Mouse (Mus musculus): ENCODE results near the gene Snapc1. TPM values are rescaled to one million over a fixed set of nuclear protein-coding genes. Genes with fewer than 3 reads are reported as not detected.
A peak's percentile ranks its signal among the peaks of the same experiment; 100 is the strongest.

Gene Snapc1
- polyA plus RNA-seq, 1 experiment from 2014 or later, result 9.1 TPM

- DNase-seq (ENCODE audit: low spot score), result no peak
Observed at GRCm38 (mm10) chr12:73939542-73939941, 24.7 kb upstream of the Snapc1 start.

DNA sequence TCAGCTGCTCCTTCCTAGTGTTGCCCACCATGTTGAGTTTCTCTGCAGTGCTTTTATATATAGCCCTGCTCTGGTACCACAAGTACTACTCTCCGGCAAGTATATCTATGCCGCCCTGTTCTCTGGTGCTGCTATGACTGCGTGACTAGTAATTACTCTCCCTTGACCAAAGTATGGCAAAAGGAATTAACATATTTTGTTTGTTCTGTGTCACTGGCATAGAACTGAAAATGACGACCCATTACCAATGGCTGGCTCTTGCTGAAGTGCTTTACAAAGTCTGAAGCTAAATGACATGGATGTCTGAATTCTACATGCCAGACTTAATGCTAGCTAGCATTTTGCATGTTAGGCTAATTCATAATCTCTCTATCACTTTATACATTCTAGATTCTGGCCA is 15.9 kb upstream of the Snapc1 start:
- Histone ChIP-seq H3K9me3 (ENCODE audit: low read length) (no peaks in the 10 kb centered on the region), H3K27me3 (replicated peaks; ENCODE audit: insufficient read depth, low read length) (no peaks in the 10 kb centered on the region), H3K4me1 (ENCODE audit: insufficient read depth, low read depth, low read length) (peaks cover 2% of the 10 kb centered on the region; the same call in 1 of the 2 replicates), H3K4me2 (replicated peaks; ENCODE audit: low read depth, low read length) (no peak overlapping the region), H3K27ac (ENCODE audit: low read length) (no peak overlapping the region), H3K4me3 (ENCODE audit: low read depth, low read length) (no peak overlapping the region), H3K36me3 (ENCODE audit: insufficient read depth, low read length) (peaks cover 12% of the 10 kb centered on the region), H3K9ac (replicated peaks; ENCODE audit: low read depth) (no peak overlapping the region)
- no peak for ATAC-seq
- no peak for TF ChIP-seq CTCF (IDR thresholded peaks at IDR 0.05)
- TF ChIP-seq EP300 (IDR thresholded peaks at IDR 0.05), result no peak
- no peak for DNase-seq (ENCODE audit: low spot score)
- 91% methylated on average over 4 of the region's 4 CpGs for WGBS

More at GRCm38 (mm10) chr12:73939542-73939941, 24.7 kb upstream of the Snapc1 start:
- no peak for ATAC-seq
- no peaks in the 10 kb centered on the region for H3K9me3 ChIP-seq (ENCODE audit: low read length)
- H3K27ac ChIP-seq (ENCODE audit: low read length), result no peak overlapping the region
- H3K9ac ChIP-seq (replicated peaks; ENCODE audit: low read depth), result no peak overlapping the region
- TF ChIP-seq EP300 (IDR thresholded peaks at IDR 0.05), result no peak
- TF ChIP-seq CTCF (IDR thresholded peaks at IDR 0.05), result no peak
- H3K36me3 ChIP-seq (ENCODE audit: insufficient read depth, low read length), result peaks cover 38% of the 10 kb centered on the region
- no peaks in the 10 kb centered on the region for H3K27me3 ChIP-seq (replicated peaks; ENCODE audit: insufficient read depth, low read length)
- no peak overlapping the region for H3K4me3 ChIP-seq (ENCODE audit: low read depth, low read length)
- no peaks in the 10 kb centered on the region for H3K4me1 ChIP-seq (ENCODE audit: insufficient read depth, low read depth, low read length)
- no peak overlapping the region for H3K4me2 ChIP-seq (replicated peaks; ENCODE audit: low read depth, low read length)
- WGBS, result 86% methylated on average over 6 of the region's 6 CpGs

- Histone ChIP-seq H3K9ac (replicated peaks; ENCODE audit: low read depth) (peak overlapping the region; percentile 29; the same call in 1 of the 2 replicates), H3K4me1 (ENCODE audit: insufficient read depth, low read depth, low read length) (peaks cover 2% of the 10 kb centered on the region; the same call in 1 of the 2 replicates), H3K27me3 (replicated peaks; ENCODE audit: insufficient read depth, low read length) (no peaks in the 10 kb centered on the region), H3K4me3 (ENCODE audit: low read depth, low read length) (peak overlapping the region; percentile 32), H3K27ac (ENCODE audit: low read length) (no peak overlapping the region), H3K4me2 (replicated peaks; ENCODE audit: low read depth, low read length) (peak overlapping the region; percentile 75), H3K9me3 (ENCODE audit: low read length) (no peaks in the 10 kb centered on the region), H3K36me3 (ENCODE audit: insufficient read depth, low read length) (peaks cover 3% of the 10 kb centered on the region; the same call in 1 of the 2 replicates)
- TF ChIP-seq CTCF (IDR thresholded peaks at IDR 0.05) (no peak), EP300 (IDR thresholded peaks at IDR 0.05) (no peak)
- ATAC-seq (peak; percentile 83), DNase-seq (ENCODE audit: low spot score) (peak; percentile 39)
- 8% methylated on average over 46 of the region's 46 CpGs for WGBS
Observed at GRCm38 (mm10) chr12:73949318-73950058, 14.8 kb upstream of the Snapc1 start.

- no peak for TF ChIP-seq EP300 (IDR thresholded peaks at IDR 0.05)
- no peak for TF ChIP-seq CTCF (IDR thresholded peaks at IDR 0.05)
- 10% methylated on average over 15 of the region's 15 CpGs for WGBS
- H3K9ac ChIP-seq (replicated peaks; ENCODE audit: low read depth), result 0 out of 2 replicates have a peak overlapping the region, but pooled peaks have one; percentile 23
Observed at GRCm38 (mm10) chr12:73952879-73953278, 11.4 kb upstream of the Snapc1 start.

DNA sequence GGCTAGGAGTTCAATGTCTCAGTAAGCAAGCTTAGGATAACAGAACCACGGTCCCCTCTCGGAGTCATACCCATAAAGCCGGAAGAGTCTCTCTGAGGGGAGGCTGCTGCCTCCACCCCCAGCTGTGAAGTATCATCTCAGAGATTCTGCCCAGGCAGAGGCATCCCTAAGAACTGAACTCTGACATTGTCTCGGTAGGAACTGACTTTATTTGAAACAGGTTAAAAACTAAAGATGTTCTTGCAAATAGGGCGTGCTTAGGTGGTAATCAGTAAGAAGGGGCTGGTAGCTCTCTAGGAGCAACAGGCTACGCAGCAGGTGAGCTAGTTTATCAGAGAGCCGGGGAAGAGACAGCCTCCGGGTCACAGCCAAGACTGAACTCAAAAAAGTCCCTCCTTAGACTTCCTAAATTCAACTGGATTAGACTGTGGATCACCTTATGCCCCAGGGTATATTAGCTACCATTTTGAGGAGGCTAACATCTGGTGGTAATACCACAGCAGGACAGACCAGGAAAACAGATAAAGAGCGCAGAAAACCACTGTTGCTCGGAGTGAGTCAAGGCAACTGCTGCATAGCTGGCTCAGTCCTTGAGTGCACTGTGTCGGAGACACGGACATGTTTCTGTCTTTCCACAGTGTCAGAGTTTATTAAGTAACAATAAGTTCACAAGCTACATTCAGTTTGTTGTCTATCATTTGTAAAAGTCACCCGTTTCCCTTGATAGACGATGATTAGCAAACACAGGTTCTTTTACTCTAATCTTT is 10.7 kb upstream of the Snapc1 start:
- H3K9me3 ChIP-seq (ENCODE audit: low read length), result no peaks in the 10 kb centered on the region
- ATAC-seq, result no peak
- H3K27ac ChIP-seq (ENCODE audit: low read length), result no peak overlapping the region
- no peaks in the 10 kb centered on the region for H3K36me3 ChIP-seq (ENCODE audit: insufficient read depth, low read length)
- H3K9ac ChIP-seq (replicated peaks; ENCODE audit: low read depth), result 0 out of 2 replicates have a peak overlapping the region, but pooled peaks have one; percentile 23
- no peak for TF ChIP-seq EP300 (IDR thresholded peaks at IDR 0.05)
- no peak for TF ChIP-seq CTCF (IDR thresholded peaks at IDR 0.05)
- H3K4me1 ChIP-seq (ENCODE audit: insufficient read depth, low read depth, low read length), result peaks cover 2% of the 10 kb centered on the region; the same call in 1 of the 2 replicates
- H3K4me3 ChIP-seq (ENCODE audit: low read depth, low read length), result peak overlapping the region; percentile 16; the same call in 1 of the 2 replicates
- no peak for DNase-seq (ENCODE audit: low spot score)
- 44% methylated on average over 14 of the region's 14 CpGs for WGBS
- no peaks in the 10 kb centered on the region for H3K27me3 ChIP-seq (replicated peaks; ENCODE audit: insufficient read depth, low read length)
- H3K4me2 ChIP-seq (replicated peaks; ENCODE audit: low read depth, low read length), result peak overlapping the region; percentile 54

More at GRCm38 (mm10) chr12:73952879-73953278, 11.4 kb upstream of the Snapc1 start:
- H3K27ac ChIP-seq (ENCODE audit: low read length), result no peak overlapping the region
- peak overlapping the region; percentile 16; the same call in 1 of the 2 replicates for H3K4me3 ChIP-seq (ENCODE audit: low read depth, low read length)
- H3K4me1 ChIP-seq (ENCODE audit: insufficient read depth, low read depth, low read length), result peaks cover 2% of the 10 kb centered on the region; the same call in 1 of the 2 replicates
- H3K27me3 ChIP-seq (replicated peaks; ENCODE audit: insufficient read depth, low read length), result no peaks in the 10 kb centered on the region
- H3K36me3 ChIP-seq (ENCODE audit: insufficient read depth, low read length), result no peaks in the 10 kb centered on the region
- DNase-seq (ENCODE audit: low spot score) (peak; percentile 43), ATAC-seq (peak; percentile 47; the same call in 1 of the 2 replicates)
- H3K9me3 ChIP-seq (ENCODE audit: low read length), result no peaks in the 10 kb centered on the region
- peak overlapping the region; percentile 54 for H3K4me2 ChIP-seq (replicated peaks; ENCODE audit: low read depth, low read length)

- TF ChIP-seq CTCF (IDR thresholded peaks at IDR 0.05), result no peak
- TF ChIP-seq EP300 (IDR thresholded peaks at IDR 0.05), result no peak
- no peak overlapping the region for H3K27ac ChIP-seq (ENCODE audit: low read length)
- no peaks in the 10 kb centered on the region for H3K9me3 ChIP-seq (ENCODE audit: low read length)
- H3K4me2 ChIP-seq (replicated peaks; ENCODE audit: low read depth, low read length), result no peak overlapping the region
- H3K9ac ChIP-seq (replicated peaks; ENCODE audit: low read depth), result no peak overlapping the region
- ATAC-seq (no peak), DNase-seq (ENCODE audit: low spot score) (peak; percentile 47)
- 40% methylated on average over 5 of the region's 5 CpGs for WGBS
- H3K27me3 ChIP-seq (replicated peaks; ENCODE audit: insufficient read depth, low read length), result no peaks in the 10 kb centered on the region
- H3K4me1 ChIP-seq (ENCODE audit: insufficient read depth, low read depth, low read length), result no peaks in the 10 kb centered on the region
- no peak overlapping the region for H3K4me3 ChIP-seq (ENCODE audit: low read depth, low read length)
- H3K36me3 ChIP-seq (ENCODE audit: insufficient read depth, low read length), result no peaks in the 10 kb centered on the region
Observed at GRCm38 (mm10) chr12:73954785-73955184, 9.5 kb upstream of the Snapc1 start.

Measured in lung, postnatal 0 days (tissue).